Mouse (Mus musculus) lung, postnatal 4 days (tissue): Measurements from ENCODE around the gene Cemip2.

Experiments used
- DNase-seq, 2 experiments: peaks; one replicate each; pipeline ENCODE4 v3.0.0; 2021

Gene Cemip2

DNA sequence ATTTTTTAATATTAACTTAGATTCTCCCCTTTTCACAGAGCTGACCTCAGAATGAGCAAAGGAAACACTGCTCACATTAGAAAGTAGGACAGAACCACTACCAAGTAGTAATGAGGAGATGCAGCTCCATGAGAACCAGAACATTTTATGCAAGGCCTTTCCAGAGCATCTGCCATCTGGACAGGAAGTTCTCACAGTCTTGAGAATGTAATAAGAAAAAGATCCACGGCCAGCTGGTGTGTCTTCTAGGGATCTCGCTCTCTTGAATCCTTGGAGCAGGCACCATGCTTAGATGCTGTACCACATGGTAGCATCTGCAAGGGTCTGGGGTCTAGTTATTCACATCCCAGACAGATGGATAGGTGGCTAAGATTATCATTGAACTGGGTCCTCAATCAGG is 90.3 kb downstream of the Cemip2 start:
- no peak for DNase-seq

DNA sequence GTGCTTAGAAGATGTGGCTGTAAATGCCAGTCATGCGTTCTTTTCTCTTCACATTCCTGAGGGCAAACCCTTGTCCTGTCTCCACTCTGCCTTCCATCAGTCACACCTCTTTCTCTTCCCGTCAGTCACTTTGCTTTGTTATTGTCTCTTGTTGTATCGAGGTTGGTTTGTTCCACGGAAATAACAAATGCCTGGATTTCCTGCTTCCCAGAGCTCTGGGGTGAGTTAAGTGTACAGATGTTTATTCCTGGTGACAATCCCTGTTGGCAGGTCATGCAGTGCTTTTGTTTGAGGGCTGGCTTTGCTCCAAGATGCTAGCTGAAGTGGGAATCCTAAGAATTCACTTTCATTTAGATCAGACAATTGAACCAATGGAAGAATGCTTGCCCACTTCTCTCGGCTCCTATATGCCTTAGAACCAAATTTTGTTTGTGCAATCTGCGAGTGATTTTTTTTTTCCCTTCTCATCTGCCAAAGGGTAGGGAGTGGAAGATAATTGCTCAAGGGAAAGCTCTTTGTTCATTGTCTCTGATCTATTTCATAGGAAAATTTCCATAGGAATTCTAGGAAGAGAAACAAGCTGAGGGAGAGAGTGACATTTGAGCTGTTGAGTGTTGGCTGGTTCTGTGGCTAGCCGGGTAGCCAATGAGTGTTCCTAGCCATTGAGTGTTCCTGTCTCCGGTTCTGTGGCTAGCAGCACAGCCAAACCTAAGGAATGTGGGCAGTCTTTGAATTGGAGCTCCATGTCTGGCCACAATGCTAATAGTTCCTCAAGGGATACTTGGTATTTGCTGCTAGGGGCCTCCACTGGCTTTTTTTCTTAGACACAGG is 104.2 kb downstream of the Cemip2 start:
- peak; percentile 77 to 78 for DNase-seq

DNA sequence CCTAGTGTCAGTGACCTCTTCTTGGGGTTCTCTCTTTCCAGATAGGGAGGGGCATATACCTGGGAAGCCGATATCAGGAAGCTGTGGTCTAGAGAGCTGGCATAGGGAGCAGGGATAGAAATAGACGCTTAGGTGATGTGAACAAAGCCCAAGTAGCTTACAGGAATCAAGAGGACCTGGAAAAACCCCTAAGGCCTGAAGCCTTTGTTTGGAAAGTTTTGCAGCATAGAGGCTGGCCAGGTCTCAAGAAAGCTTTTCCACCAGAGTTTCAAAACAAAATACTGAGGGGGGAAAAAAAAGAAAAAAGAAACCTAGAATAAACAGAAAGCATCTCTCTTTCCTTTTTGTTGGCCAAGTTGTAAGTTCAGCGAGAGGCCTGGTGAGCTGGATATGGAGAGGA is 104.9 kb downstream of the Cemip2 start:
- DNase-seq = no peak

DNA sequence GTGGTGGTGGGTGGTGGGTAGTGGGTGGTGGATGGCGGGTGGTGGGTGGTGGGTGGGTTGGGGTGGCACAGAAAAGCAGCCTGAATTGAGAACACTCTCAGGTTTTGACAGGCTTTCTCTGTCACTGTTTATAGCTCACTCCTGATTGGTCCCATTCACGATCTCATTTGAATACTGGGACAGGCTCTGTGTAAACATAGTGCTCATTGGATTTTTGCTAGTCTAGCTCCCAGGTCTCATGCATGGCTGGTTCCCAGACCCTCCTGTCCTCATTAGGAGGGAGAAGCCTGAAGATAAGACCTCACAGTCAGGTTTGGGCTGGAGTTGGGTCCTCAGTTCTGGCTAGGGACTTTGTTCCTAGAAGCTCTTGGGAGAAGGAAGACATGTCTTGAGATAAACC is 105.8 kb downstream of the Cemip2 start:
- no peak for DNase-seq

DNA sequence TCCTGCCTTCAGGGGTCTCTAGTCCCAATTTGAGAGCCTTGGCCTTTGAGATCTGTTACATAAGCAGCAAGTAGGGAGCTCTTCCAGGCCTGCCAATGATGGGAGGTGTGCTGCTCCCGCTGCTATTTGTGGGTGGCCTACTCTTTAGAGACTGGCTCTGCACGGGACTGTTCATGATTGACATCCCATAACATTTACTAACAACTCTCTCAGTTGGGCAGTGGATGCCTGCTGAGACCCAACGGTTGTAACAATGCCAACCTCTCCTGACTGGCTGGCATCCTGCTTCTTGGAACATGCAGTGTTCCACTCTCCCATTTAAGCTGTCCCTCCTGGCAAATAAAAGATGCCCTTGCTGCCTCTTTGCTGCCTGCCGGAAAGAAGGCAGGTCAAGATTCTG is 106.2 kb downstream of the Cemip2 start:
- no peak for DNase-seq

DNA sequence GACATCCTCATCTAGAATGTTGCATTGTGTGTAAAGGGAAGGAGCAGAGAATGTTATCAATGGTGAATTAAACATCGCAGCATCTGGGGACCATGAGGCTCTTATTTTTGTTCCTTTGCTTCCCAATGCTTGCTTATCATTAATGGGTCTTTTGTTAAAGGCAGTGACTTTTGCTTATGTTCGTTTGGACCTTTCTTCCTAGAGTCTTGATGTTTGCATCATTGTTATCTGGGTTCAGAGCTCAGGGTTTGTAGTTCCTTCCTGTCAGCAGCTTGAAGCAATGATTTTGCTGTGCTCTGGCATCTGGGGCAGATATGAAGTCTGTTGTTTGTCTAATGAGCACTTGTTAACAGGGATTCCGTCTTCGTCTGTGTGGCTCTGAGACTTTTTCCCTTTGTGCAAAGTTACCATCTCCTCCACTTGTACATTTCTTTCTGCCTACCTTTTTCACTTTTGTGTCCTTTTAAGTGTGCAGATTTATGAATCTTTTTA is 108.1 kb downstream of the Cemip2 start:
- DNase-seq = no peak

DNA sequence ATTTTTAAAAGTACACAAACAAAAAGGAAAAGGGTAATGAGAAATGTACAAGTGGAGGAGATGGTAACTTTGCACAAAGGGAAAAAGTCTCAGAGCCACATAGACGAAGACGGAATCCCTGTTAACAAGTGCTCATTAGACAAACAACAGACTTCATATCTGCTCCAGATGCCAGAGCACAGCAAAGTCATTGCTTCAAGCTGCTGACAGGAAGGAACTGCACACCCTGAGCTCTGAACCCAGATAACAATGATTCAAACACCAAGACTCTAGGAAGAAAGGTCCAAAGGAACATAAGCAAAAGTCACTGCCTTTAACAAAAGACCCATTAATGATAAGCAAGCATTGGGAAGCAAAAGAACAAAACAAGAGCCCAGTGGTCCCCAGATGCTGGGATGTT is 112.6 kb downstream of the Cemip2 start:
- no peak for DNase-seq

DNA sequence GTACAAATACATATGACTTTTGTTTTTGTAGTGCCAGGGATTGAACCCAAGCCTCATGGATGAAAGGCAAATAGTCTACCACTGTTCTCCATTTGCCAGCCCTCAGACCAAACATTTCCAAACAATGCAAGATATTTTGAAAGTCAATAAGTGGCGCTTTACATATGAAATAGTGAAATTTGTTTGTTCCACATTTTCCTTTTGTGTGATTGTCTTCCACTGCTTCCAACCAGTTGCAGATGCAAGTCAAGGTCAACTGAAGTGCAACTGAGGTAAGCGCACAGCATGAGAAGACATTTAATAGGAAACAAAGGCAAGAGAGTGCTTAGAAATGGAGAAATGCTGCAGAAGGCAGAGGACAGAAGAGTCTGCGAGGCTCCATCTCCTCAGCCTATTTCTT is 116.7 kb downstream of the Cemip2 start:
- no peak for DNase-seq

DNA sequence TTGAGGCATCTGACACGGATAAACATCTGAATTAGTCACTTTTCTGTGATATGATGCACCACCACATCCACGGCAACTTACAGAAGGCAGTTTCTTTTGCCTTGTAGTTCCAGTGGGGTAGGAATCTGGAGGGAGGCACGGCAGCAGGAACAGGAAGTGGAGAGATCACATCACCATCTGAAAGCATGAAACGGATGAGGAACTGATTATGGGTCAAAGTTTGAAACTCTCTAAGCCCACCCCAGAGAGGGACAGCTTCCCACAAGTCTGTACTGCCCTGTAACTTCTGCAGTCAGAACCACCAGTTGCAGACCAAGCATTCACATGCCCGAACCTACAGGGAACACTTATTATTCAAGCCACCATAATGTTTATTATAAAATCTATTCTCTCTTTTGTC is 117.4 kb downstream of the Cemip2 start:
- no peak for DNase-seq

DNA sequence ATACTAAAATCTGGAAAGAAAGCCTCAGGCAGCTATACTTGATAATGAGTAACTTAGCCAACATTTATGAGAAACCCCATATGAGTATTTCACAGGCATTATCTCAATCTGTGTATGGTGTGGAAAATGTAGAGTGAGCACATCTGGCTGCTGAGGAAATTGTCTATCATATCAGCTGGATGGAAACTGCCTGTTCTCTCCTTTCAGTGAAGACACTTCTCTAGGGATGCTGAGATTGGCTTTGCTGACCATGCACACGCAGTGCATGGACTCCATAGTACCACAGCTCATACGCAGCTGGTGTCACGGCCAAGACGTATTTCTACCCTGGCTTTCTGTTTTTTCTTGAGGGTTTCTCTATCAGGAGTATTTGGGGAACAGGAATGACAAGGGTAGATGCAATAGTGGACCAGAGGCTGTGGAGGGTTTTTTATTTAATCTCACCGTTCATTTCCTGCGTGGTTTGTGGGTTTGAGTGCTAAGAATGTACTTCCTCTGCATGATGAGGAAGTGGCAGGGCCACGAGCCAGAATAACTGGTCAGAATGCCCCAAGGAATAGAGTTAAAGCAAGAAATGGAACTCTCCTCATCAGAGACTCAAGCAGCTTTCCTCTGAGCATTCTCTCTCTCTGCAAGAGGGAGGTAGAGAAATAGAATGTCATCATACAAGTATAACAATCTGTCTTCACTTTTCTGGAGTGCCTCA is 119.1 kb downstream of the Cemip2 start:
- peak; percentile 47 to 57 for DNase-seq

DNA sequence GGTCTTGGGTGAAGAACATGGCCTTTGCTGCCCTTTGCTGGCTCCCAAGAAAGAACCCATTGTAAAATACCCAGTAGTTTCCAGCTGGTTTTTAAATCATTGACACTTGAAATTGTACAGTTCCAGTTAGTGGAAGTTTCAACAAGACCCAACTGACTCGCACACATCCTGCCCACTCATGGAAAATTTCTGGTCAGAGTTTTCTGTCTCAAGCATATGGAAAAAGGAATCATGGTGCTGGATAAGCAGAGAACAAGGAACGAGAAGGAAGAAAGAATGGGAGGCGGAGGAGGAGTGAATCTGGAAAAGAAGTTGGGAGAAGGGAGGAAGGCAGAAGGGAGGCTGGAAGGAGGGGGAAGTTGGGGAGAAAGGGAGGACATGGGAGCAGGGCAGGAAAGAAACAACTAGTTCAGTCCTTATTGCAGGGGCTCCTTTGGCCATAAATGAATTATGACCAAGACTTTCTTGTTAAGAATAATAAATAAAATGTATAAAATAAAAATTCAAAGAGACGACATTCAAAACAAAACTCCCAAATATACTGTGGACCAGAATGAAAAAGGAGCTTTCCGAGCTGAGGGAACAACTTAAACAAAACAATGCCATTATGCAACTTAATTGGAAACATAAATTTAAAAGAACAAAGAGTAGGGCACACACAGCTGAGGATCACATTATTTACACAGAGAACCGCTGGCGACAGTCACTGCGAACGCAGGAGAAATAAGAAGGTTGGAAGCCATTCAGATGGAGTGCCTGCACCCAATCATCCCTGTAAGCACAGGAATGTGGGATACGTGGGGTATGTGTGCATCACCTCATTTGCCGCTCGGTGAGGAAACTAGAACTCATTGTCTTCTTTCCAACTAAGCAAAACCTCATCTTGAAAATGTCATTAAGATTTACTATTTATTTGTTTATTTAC is 120.1 kb downstream of the Cemip2 start:
- no peak for DNase-seq
